Mouse (Mus musculus) urinary bladder, adult 2 months (tissue): ENCODE measurements around the gene Setd3. TPM values are rescaled to one million over a fixed set of nuclear protein-coding genes. Genes with fewer than 3 reads are reported as not detected.

Source experiments
- DNase-seq: peaks from one replicate; pipeline ENCODE4 v3.0.0; 2022; ENCODE audit warnings: low spot score
- polyA plus RNA-seq: library from polyadenylated mRNA; depleted of rRNA; stranded (reverse); fragments of >200 nt; gene quantifications from 2 replicates; pipeline ENCODE4 v1.2.3, GENCODE M21; 2012

The Setd3 gene
- polyA plus RNA-seq, 1 experiment, result 70.3 TPM

DNA sequence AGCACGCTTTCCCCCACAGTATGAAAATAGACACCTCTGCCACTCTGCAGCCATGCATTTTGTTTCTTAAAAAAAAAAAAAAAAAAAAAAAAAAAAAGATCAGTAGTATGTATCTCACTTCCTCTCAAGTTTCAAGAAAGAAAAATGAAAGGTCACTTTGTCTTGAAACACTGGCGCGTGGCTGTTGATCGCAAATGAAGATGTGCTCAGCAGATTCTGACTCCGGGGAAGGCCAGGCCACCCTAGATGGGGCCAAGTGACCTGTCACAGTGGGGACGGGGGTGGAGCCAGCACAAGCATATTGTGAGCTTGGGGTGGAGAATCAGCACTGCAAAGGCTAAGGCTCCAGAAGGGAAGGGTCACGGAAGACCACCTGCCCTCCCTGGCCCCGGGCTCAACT, 24.8 kb upstream of the Setd3 start:
- DNase-seq, result peak; percentile 21

DNA sequence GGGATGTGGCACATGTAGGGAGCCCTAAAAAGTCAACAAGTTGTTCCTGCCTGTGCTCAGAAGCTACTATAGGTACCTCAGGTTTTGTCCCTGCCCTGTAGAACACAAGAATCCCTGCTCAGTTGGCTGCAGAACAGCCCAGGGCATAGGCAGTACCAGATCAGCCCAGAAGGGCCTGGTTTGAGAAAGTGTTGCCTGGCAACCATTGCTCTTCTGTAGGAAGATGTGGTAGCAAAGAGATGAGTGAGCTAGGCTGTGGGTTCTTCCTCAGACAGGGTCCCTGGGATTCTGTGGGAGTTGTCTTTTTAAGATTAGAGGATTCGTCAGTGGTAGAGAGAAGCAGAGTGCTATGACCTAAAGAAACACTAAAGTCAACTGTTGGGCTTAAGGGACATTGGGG, 21.0 kb upstream of the Setd3 start:
- DNase-seq, result no peak

DNA sequence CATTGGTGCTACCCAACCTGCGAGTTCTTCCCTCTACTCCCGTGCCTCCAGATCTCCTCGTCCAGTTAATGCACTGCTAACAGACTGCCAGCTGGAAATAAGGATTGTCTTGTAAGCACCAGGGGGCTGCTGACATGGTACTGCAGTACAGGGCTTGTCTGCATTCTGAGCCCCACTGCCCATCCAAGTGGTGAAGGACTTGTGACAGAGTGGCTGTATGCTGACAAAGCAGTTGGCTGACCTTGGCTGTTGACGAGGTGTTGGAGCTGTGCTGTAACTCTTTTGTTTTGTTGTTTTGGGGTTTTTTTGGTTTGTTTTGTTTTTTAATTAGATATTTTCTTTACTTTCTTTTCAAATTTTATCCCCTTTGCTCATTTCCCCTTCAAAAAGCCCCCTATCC, 19.3 kb upstream of the Setd3 start:
- no peak for DNase-seq

DNA sequence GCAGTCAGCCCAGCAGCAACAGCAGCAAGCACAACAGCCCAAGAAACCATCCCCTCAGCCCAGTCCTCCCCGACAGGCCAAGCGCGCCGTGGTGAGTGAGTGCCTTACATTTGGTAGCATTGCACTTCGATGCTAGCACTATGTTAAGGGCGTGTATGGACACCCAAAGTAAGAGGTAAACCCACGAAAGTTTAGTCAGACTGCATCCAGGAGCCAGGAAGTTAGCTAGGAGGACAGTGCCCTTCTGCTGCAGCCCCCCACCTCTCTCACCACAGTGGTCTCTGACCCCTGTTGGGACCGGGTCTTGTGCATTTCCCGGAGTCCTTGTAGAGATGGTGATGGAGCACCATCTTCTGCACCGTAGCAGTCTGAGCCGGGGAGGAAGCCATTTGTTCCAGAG, 16.6 kb upstream of the Setd3 start:
- DNase-seq, result no peak

DNA sequence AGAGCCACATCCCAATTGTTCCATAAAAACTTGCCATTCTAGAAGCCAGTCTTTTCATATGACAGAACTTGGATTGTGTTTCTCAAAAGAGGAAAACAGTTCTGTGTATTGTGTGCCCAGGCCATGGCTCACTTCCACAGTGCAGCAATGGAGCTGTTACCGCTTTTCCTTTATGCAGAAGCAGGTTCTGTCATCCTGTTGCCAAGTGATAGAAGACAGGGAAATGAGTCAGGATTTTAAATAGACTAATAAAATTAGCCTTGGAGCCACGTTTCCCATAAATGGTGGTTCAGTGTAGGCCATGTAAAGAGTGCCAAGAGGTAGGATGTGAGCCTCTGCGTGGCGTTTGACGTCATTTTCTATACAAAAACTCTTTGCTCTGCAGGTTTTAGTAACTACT, 14.8 kb upstream of the Setd3 start:
- no peak for DNase-seq

DNA sequence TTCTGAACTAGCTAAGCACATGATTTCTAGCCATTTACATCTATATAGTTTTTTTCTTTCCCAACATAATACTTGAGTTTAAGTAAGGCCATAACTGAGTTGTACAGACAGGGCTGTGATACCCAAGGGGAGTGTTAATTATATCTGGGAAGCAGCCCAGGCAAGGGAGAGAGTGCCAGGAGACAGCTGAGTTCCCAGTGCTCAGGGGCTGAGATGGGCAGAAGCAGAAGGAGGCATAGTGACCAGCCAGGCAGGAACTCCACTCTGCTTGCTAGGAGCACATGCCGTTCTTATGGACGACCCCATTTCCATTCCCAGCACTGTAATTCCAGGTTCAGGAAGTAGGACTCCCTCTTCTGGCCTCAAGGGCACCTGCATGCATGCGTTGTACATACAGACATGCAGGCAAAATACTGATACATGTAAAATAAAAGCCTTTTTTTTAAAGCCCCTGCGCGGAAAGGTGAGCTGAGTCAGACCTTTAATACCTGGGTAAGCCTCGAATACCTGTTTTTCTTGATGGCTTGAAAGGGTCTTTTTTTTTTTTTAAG, 8.5 kb upstream of the Setd3 start:
- no peak for DNase-seq

DNA sequence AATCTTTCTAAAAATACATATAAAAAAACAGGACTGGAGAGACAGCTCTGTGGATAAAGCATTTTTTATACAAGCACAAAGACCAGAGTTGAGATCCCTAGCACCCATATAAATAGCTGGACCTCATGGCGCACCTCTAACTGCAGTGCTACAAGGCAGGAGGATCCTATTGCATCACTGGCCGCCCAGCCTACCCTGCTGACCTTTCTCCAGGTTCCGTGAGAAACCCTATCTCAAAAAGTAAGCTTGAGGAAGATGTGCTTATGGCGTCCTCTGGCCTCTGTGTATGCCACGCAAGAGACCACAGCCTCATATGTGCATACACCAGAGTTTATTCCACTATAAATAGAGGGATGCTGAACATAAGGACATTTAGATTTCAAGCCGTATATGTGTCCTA, 2.6 kb upstream of the Setd3 start:
- DNase-seq, result no peak

DNA sequence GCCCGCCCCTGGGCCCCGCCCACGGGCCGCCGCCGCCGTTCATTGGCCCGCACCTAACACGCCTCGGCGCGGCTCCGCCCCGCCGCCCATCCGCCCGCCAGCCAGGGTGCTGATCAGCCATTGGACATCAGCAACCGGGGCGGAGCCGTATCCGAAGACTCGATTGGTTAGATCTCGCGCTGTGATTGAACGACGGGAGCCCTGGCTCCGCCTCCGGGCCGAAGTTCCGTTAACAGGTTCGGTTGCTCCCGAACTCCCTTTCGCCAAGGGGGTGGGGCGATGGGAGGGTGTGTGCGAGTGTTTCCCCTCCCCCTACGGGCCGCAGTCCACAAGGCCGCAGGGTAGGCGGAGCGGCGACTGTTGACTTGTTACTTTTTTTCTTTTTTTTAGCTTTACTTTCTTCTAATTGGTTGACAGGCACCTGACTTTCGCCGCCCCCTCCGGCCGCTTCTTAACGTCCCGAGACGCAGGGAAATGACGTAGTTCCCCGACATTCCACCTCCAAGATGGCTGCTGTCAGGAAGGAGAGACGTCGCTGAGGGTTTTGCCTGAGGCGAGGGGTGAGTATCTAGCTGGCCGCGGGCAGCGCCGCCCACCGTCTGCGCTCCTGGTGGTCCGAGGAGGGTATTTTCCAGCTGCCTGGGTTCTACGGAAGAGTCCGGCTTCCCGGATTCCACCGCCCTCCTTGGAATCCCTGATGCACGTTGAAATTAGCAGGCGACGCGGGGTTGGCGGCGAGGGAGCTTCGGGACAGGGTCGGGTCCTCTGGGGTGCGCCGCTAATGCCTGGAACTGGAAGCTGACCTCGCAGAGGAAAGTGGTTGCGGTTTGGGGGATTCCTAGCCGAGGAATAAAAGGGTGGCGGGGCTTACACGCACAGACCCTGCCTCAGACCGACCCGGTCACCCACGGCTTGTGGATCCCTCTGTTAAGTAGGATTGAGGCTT, 480 bp upstream of the Setd3 start, which contains the start of gene Ccnk:
Ccnk (plus strand) TSS at position 259 of the 946 bp plus-strand sequence.
- DNase-seq, result peak; percentile 92

DNA sequence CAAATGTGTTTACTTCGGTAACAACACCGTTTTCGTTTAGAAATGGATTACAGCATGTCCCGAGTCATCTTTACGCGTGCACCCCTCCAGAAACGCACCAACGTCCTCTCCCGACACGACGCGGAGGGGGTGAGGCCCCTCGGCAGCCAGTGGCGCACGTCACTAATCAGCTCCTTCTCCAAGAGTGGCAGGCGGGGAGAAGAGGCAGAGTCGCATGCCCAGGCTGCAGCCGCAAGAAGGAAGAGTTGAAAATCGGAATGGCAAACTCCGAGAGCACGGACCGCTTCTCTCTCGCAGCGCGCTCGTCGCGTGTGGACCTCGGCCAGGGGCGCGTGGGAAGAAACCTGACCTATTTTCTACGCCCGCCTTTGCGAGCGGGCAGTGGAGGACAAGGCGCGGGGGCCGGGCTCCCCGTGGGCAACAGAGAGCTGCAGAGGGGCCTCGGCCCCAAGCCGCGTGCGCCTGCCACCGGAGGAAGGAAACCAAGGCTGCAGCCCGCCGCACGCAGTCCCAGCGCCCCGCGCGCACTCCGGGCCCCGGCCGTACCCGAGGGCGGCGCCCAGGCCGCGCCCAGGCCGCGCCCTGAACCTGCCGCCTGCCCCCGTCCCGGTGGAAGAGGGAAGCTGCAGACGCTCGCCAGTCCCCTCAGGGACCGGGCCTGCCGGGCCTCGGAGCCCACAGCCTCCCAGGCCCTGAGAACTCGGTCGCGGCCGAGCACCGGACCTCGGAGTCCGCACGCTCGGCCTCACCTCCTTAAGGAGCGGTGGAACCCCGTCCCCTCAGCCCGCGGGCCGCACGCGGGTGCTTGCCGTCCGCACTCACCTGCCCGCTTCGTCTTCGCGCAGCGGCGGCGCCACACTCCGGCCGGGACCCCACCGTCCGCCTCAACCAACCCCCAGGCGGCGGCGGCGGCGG, 526 bp downstream of the Setd3 start:
- peak; percentile 60 for DNase-seq

DNA sequence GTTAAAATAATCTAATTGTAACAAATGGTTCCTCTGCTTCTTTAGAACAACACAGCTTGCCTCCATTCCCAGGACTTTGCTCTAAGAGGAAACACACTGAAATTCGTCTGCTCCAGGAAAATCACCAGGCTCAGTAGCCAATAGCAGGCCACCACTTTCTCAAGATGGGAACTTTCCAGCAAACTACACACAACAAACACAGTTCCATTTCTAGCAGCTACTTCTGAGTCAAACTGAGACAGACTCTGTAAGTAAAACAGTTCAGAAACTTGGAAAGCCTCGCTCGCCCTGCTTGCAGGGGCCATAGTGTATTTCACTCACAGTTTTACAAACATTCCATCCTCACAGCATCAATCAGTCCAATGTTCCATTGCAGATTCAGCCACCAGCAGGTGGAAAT, 2.7 kb downstream of the Setd3 start:
- no peak for DNase-seq

DNA sequence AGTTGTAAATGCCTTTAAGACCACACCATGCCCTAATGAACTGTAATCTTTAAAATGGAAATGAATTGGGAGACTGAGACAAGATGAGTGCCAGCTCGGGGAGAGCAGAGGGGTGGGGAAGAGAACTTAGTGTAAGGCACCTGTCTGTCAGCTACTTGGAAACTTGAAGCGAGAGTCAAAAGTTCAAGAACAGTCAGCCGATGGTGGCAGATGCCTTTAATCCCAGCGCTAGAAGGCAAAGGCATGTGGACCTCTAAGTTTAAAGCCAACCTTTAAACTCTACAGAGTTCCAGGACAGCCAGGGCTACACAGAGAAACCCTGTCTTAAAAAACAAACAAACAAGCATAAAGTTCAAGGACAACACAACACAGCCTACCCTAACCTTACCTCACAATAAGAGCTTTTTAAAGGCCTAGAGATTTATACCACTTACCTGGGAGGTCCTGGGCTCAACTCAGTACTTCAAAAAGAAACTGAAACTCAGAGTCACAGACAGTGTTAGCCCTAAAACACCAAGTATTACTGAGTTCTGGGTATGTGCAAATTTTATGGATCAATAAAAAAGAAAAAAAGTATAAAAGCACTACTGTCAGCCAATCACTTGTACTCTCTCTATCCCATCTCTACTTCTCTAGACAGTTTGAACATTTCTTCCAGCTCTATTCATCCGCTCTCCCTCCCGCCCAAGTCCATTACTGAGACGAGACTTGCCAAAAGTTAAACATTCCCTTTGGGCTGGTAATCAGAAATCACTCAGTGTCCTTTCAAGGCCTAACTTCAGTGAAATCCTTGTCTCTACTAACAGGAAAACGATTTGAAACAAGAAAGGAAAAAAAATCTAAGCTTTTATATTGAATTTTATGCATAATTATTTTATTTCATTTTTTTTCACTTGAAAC, 4.3 kb downstream of the Setd3 start:
- no peak for DNase-seq

DNA sequence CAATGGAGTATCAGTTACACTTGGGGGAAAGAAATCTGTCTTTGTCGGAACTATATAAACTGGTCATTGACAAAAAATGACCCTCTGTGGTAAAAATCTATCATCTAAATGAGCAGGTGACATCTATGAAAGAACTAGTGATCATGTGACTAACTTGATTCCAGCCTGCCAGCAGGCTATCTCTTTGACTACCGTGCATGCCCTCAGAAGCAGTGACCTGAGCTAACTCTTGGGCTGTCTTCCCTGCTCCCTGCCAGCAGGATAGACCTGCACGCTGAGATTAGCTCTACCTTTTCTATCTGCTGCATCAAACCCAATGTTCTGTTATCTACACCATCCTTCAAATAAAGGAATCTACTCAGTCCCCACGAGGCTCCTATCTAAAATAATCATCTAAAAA, 6.5 kb downstream of the Setd3 start:
- DNase-seq, result no peak

DNA sequence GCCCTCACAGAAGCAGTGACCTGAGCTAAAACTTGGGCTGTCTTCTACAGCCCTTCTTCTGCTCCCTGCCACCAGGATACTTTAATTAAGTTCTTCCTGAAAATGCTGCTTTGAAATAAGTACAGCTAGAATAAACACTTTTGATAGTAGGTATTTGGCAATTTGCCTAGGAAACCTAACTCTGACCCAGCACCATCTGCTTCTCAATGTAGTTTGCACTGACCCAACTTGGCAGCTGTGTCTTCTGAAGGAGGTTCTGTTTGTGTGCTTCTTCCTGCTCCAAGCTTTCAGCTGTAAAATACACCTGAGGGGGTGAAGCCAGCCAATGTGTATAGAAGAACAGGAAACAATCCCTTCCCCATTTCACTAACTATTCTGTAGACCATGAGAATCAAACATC, 7.8 kb downstream of the Setd3 start:
- DNase-seq, result no peak

DNA sequence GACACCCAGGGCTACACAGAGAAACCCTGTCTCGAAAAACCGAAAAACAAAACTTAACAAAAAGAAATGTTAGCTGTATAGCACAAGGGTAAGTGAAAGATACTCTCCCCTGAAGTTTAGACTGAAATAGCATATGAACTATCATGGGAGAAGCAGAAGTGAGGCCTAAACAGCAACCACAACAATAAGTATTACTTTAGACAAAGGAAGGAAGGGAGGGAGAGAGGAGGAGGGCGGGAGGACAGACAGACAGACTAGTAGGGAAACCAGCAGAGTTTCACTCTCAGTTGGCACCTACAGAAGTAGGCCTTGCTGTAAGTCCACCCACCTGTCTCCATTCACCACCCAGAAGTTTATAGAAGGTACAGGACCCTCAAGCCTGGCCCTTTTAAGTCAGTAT, 8.6 kb downstream of the Setd3 start:
- DNase-seq, result no peak

DNA sequence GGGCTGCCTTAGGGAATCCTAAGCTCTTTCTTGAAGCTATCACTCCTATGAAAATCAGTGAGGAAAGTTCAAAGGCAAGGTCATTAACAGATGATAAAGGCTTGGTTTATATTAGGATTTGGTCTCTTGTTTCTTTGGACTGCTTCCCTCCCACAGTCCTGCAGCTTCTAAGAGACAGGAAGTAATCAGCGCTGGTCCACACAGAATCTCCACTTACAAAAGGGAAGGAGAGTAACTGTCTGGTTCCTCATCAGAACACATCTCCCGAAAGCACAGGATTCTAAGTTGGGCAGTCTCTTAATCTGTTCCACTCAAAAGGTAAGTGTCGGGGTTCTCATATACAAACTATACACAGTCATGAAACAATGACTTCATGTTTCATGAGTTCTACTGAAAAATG, 10.2 kb downstream of the Setd3 start:
- no peak for DNase-seq

DNA sequence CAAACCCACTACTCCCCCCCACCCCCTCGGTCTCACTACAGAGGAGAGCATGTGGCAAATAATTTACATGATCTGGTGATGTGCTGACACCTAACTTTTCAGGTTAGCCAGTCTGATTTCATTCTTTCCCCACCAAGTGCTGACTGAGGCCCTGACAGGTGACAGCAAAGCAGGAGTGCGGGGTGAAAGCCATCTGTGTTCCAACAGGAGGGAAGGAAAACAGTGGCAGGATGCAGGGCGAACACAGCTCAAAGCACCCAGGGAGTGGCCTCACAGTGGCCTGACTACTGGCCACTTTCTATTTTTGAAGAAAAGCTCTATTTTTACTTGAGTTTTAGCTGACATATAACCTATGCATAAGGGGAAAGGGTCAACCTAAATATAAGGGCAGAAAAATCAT, 15.4 kb downstream of the Setd3 start:
- DNase-seq, result no peak

DNA sequence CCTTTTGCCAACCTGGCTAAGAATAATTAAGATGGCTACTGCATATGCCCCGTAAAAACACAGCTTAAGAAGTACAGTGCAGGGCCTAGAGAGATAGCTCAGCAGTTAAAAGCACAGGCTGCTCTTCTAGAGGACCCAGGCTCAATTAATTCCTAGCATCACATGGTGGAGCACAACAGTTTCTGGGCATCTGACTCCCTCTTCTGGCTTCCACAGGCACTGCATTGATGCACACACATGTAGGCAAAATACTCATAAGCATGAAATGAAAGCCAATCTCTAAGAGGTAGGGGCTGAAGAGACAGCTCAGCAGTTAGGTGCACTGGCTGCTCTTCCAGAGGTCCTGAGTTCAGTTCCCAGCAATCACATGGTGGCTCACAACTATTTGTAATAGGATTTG, 17.1 kb downstream of the Setd3 start:
- no peak for DNase-seq

DNA sequence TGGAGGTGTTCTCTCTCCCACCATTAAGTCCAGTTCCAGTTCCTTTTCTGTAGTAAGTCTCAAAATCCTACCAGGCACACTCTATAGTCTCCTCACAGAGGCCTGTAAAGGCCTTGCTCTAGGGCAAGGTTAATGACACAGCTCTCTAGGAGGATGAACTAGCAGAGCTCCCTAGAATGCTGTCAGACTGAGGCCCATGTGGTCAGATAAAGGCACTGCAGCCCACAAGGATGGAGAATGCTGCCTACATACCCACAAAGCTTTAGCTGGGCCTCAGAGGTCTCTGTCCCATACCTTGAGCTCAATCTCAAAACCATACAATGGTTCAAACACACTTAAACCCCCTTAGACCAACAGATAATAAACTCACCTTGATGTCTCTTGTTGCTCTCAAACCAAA, 19.3 kb downstream of the Setd3 start:
- no peak for DNase-seq

DNA sequence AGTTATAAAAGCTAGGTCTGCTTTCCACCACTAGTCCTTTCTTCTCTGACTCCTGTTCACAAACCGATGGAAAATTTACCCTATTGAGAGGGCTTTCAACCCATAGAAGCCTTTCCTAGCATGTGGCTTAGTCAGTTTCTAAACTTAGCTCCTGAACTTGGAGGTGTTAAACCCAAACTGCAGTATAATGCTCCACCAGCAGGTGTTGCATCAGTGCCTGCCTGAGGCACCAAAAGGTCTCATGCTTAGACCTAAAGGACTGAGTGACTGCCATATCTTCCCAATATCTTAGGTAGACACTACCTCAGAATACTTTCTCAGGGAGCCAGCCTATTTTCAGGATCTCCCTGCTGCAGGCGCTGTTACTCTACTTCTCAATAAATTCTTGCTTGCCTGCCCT, 26.4 kb downstream of the Setd3 start:
- DNase-seq, result no peak

DNA sequence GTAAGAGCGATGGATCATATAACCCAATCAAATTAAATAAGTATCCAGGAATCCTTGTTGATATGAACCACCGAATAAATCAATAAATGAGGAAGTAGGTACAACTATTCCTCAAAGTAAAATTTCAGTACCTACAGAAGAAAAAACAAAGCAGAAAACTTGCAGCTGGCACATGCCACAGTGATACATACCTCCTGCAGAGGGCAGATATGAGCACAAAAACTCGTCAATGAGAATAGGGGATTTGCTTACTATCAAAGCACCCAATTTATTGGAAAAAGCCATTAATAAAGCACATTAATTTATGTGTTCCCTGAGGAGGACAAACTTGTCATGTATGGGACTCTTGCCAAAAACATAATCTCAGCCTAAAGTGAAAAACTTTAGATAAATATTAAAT, 29.4 kb downstream of the Setd3 start:
- DNase-seq, result no peak

DNA sequence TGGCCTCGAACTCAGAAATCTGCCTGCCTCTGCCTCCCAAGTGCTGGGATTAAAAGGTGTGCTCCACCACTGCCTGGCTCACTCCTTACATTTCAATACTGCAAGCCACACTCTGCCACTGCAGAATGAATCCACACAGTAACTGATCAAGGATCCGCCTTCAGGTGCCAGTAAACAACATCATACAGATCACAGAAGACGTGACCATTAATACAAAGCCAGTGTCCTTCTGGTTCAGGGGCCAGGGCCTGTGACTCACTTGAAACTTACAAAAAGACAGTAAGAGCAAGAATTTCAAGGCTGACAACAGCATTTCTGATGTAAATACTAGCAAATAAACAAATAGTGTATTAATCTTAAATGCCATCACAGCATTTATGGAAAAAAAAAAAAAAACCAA, 33.9 kb downstream of the Setd3 start:
- no peak for DNase-seq
